Mouse (Mus musculus): ENCODE measurements at regions not wholly inside any gene's neighbourhood (a gene's known extent, or its start where the extent isn't known, plus 50 kb on each side); places are given as distances from the start of the nearest gene placed in this dataset.

DNA sequence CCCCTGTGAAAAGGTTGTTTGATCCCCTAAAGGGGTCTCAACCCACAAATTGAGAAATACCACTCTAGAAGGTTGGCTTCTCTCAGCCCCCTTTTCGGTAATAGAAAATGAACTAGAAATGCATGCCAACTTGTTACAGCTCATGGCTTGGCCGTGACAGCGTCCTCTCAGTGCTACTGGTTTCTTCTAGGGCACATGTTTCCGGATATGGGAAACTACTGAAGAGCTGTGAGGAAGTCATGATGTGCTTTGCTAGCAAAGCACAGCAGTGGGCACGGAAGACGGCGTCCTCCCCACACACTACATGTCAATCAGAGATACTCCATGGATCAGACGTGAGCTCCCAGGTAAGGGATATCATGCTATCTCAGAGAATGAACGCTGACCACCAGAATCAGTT is 148.1 kb upstream of the Nabp1 start:
- 30% methylated on average over 9 of the region's 9 CpGs for WGBS
- H3K4me3 ChIP-seq (replicated peaks; ENCODE audit: insufficient read depth, low read depth, low read length) = no peak overlapping the region
- H3K4me1 ChIP-seq (ENCODE audit: control insufficient read depth, insufficient read depth, low read length) = peaks cover 5% of the 10 kb centered on the region; the same call in 1 of the 2 replicates
- TF ChIP-seq POLR2A (IDR thresholded peaks at IDR 0.05; ENCODE audit: borderline replicate concordance, insufficient read depth, low read length) (no peak), CTCF (IDR thresholded peaks at IDR 0.05; ENCODE audit: borderline replicate concordance, insufficient read depth, low read depth, low read length) (no peak)
- no peaks in the 10 kb centered on the region for H3K27me3 ChIP-seq (ENCODE audit: control insufficient read depth, insufficient read depth, low read length)
- DNase-seq = no peak
- no peak overlapping the region for H3K27ac ChIP-seq (ENCODE audit: insufficient read depth, low read length)

DNA sequence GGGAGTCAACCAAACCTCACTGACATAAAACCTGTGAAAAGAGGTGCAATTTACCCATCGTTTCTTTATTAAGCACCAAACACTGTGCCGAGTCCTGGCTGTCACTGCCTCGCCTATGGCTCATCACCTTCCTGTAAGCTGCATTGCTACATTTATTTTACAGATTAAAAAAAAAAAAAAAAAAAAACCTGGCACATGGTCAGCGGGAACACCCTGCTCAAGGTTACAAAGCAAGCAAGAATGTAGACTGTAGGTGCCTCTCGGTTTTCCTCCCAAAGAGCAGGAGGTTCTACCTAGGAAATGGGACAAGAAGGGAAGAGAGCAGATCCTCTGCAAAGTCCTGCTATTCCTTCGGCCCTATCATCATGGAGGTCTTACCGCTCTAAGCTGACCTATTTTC is 146.9 kb upstream of the Nabp1 start:
- TF ChIP-seq CTCF (IDR thresholded peaks at IDR 0.05; ENCODE audit: borderline replicate concordance, insufficient read depth, low read depth, low read length) (no peak), POLR2A (IDR thresholded peaks at IDR 0.05; ENCODE audit: borderline replicate concordance, insufficient read depth, low read length) (no peak)
- WGBS = 75% methylated on average over 7 of the region's 7 CpGs
- no peak for DNase-seq
- Histone ChIP-seq H3K27ac (ENCODE audit: insufficient read depth, low read length) (no peak overlapping the region), H3K4me1 (ENCODE audit: control insufficient read depth, insufficient read depth, low read length) (peaks cover 5% of the 10 kb centered on the region; the same call in 1 of the 2 replicates), H3K4me3 (replicated peaks; ENCODE audit: insufficient read depth, low read depth, low read length) (no peak overlapping the region), H3K27me3 (ENCODE audit: control insufficient read depth, insufficient read depth, low read length) (no peaks in the 10 kb centered on the region)

DNA sequence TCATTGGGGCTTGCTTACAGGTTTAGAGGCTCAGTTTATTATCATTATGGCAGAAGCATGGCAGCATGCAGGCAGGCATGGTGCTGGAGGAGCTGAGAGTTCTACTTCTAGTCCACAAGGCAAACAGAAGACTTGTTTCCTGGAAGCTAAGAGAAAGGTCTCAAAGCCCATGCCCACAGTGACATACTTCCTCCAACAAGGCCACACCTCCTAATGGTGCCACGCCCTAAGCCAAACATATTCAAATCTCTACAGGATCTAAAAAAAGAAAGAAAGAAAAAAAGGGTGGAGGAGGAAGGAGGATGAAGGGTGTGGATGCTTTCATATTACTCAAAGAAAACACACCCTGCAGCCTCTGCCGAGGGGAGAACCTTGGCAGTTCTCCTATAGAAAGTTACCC is 146.3 kb upstream of the Nabp1 start:
- Histone ChIP-seq H3K4me1 (ENCODE audit: control insufficient read depth, insufficient read depth, low read length) (peaks cover 5% of the 10 kb centered on the region; the same call in 1 of the 2 replicates), H3K4me3 (replicated peaks; ENCODE audit: insufficient read depth, low read depth, low read length) (no peak overlapping the region), H3K27me3 (ENCODE audit: control insufficient read depth, insufficient read depth, low read length) (no peaks in the 10 kb centered on the region), H3K27ac (ENCODE audit: insufficient read depth, low read length) (no peak overlapping the region)
- 77% methylated on average over 2 of the region's 2 CpGs for whole genome bisulfite sequencing
- no peak for DNase-seq
- TF ChIP-seq POLR2A (IDR thresholded peaks at IDR 0.05; ENCODE audit: borderline replicate concordance, insufficient read depth, low read length) = no peak
- TF ChIP-seq CTCF (IDR thresholded peaks at IDR 0.05; ENCODE audit: borderline replicate concordance, insufficient read depth, low read depth, low read length) = no peak

DNA sequence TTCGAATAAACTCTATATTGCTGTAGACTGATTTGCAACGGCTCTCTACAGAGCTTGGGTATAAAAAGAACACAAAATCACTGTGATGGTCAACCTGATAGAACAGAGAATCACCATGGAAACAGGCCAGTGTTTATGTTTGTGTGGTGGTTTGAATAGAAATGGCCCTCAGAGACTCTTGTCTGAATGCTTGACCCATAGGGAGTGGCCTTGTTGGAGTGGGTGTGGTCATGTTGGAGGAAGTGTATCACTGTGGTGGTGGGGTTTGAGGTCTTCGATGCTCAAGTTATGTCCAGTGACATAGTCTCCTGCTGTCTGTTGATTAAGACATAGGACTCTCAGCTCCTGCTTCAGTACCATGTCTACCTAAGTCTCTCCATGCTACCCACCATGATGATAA is 144.8 kb upstream of the Nabp1 start:
- WGBS = 90% methylated on average over 3 of the region's 3 CpGs
- TF ChIP-seq CTCF (IDR thresholded peaks at IDR 0.05; ENCODE audit: borderline replicate concordance, insufficient read depth, low read depth, low read length) = no peak
- no peak for TF ChIP-seq POLR2A (IDR thresholded peaks at IDR 0.05; ENCODE audit: borderline replicate concordance, insufficient read depth, low read length)
- H3K4me3 ChIP-seq (replicated peaks; ENCODE audit: insufficient read depth, low read depth, low read length) = no peak overlapping the region
- H3K27ac ChIP-seq (ENCODE audit: insufficient read depth, low read length) = no peak overlapping the region
- H3K27me3 ChIP-seq (ENCODE audit: control insufficient read depth, insufficient read depth, low read length) = no peaks in the 10 kb centered on the region
- peaks cover 5% of the 10 kb centered on the region; the same call in 1 of the 2 replicates for H3K4me1 ChIP-seq (ENCODE audit: control insufficient read depth, insufficient read depth, low read length)
- DNase-seq = no peak

DNA sequence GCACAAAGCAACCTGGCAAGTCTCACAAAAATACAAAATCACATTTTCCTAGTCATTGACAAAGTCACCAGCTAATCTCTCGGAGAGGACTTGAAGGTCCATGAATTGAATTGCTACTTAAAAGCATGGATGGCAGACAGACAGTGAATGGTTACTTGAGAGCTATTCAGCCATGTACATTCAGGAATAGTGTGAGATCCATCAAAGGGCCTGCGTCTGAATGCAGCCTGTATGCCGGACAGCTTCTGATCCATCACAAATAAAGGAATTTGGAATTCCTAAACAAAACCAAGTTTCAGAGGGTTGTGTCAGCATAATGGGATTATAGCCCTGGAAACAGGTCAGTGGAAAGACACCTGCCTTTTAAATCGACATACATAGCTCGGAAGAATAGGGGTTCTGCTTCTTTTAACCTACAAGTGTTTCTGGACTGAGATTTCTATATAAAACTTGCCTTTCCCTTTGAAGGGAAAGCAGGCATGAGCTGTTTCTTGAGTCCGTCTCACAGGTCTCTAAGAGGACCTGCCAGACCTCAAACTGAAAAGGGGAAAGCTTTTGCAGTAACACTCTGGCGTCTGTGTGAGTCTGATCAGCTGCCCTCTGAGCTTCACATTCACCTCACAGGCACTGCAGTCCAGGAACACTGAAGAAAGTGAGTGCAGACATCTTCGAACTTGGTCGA is 144.1 kb upstream of the Nabp1 start:
- Histone ChIP-seq H3K4me1 (ENCODE audit: control insufficient read depth, insufficient read depth, low read length) (peaks cover 9% of the 10 kb centered on the region), H3K27ac (ENCODE audit: insufficient read depth, low read length) (no peak overlapping the region), H3K4me3 (replicated peaks; ENCODE audit: insufficient read depth, low read depth, low read length) (no peak overlapping the region), H3K27me3 (ENCODE audit: control insufficient read depth, insufficient read depth, low read length) (no peaks in the 10 kb centered on the region)
- TF ChIP-seq POLR2A (IDR thresholded peaks at IDR 0.05; ENCODE audit: borderline replicate concordance, insufficient read depth, low read length) (no peak), CTCF (IDR thresholded peaks at IDR 0.05; ENCODE audit: borderline replicate concordance, insufficient read depth, low read depth, low read length) (no peak)
- WGBS = 87% methylated on average over 9 of the region's 9 CpGs
- no peak for DNase-seq

DNA sequence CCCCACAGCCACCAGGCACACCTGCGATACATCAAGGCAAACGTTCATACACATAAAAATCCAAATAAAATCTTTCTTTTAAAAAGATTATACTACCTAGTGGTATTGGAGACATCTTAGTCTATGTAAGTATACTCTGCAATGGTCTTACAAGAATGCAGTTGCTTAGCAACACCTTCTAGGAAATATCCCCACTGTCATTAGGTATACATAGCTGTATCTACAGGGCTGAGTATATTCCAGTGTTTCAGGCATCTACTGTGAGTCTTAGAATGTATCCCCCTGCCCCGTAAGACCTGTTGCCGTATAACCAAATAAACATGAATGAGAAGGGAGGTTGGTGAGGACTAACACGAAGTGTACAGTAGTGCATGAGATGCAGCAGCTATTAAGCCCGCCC is 142.8 kb upstream of the Nabp1 start:
- Histone ChIP-seq H3K27me3 (ENCODE audit: control insufficient read depth, insufficient read depth, low read length) (no peaks in the 10 kb centered on the region), H3K4me3 (replicated peaks; ENCODE audit: insufficient read depth, low read depth, low read length) (no peak overlapping the region), H3K27ac (ENCODE audit: insufficient read depth, low read length) (no peak overlapping the region), H3K4me1 (ENCODE audit: control insufficient read depth, insufficient read depth, low read length) (peaks cover 10% of the 10 kb centered on the region)
- WGBS = 93% methylated on average over 6 of the region's 6 CpGs
- DNase-seq = no peak
- no peak for TF ChIP-seq CTCF (IDR thresholded peaks at IDR 0.05; ENCODE audit: borderline replicate concordance, insufficient read depth, low read depth, low read length)
- TF ChIP-seq POLR2A (IDR thresholded peaks at IDR 0.05; ENCODE audit: borderline replicate concordance, insufficient read depth, low read length) = no peak

DNA sequence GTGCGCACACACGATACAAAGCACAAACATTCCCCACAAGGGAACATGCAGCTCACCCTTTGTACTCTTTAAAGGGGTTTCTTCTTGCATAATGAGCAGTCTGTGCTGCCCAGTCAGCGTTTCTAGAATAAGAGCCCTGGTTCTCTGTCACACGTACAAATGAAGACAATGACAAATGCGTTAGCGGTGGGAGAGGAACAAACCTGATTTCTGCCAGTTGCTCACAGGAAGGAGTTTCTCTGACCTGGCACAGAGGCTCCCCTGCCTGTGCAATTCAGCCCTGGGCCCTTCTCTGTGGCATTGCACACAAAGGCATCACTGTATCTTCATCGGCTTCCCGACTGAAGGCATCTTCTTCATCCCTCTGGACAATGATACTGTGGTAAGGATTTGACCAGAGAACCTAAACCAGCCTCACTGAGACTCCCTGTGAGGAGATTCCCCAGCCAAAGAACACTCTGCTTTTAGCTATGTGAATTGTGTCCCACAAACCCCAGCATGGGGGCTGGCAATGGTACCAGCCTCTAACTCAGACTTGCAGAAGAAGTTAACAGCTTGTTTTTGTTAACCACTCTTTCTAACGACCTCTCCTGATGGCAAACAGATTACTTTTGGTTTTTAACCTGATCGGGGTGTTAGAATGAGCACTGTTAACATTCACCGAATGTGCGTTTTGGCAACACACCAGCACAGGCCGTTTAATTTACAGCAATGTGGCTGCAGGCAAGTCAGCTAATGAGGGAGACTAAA is 139.5 kb upstream of the Nabp1 start:
- DNase-seq = peak; percentile 44 to 61
- Histone ChIP-seq H3K27me3 (ENCODE audit: control insufficient read depth, insufficient read depth, low read length) (no peaks in the 10 kb centered on the region), H3K4me1 (ENCODE audit: control insufficient read depth, insufficient read depth, low read length) (peaks cover 5% of the 10 kb centered on the region), H3K27ac (ENCODE audit: insufficient read depth, low read length) (no peak overlapping the region), H3K4me3 (replicated peaks; ENCODE audit: insufficient read depth, low read depth, low read length) (no peak overlapping the region)
- 25% methylated on average over 13 of the region's 13 CpGs for WGBS
- TF ChIP-seq POLR2A (IDR thresholded peaks at IDR 0.05; ENCODE audit: borderline replicate concordance, insufficient read depth, low read length) (no peak), CTCF (IDR thresholded peaks at IDR 0.05; ENCODE audit: borderline replicate concordance, insufficient read depth, low read depth, low read length) (no peak)

DNA sequence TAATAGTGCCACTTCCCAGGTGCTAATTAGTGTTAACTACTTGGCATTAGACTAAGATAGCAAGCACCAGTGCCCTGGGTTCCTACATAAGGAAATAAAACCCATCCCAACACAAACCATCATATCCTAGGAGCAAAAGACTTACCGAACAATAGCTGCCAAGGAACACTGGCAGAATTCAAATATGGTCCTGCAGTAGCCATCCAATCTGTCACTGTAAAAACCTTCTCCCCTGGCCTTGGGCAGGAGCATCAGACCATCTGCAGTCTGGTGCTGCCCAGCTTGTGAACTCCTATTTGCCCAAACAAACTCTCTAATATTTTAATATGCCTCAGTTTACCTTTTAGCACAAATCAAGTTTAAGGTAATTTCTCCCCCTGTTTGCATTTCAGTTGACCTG is 137.9 kb upstream of the Nabp1 start:
- no peak overlapping the region for H3K27ac ChIP-seq (ENCODE audit: insufficient read depth, low read length)
- DNase-seq = peak in 1 of 2 experiments; percentile 58
- TF ChIP-seq CTCF (IDR thresholded peaks at IDR 0.05; ENCODE audit: borderline replicate concordance, insufficient read depth, low read depth, low read length) (no peak), POLR2A (IDR thresholded peaks at IDR 0.05; ENCODE audit: borderline replicate concordance, insufficient read depth, low read length) (no peak)
- WGBS = 14% methylated on average over 1 of the region's 1 CpGs
- no peaks in the 10 kb centered on the region for H3K27me3 ChIP-seq (ENCODE audit: control insufficient read depth, insufficient read depth, low read length)
- H3K4me1 ChIP-seq (ENCODE audit: control insufficient read depth, insufficient read depth, low read length) = peaks cover 5% of the 10 kb centered on the region
- H3K4me3 ChIP-seq (replicated peaks; ENCODE audit: insufficient read depth, low read depth, low read length) = no peak overlapping the region
